Mouse (Mus musculus) liver, postnatal 0 days (tissue): ENCODE data around the gene Sycp2l.

Experiments
- CTCF ChIP-seq: sonication (generic); IDR thresholded peaks from 2 replicates; pipeline ENCODE4 v1.5.1; 2016; ENCODE audit warnings: antibody characterized with exemption, low read depth
- EP300 ChIP-seq: IDR thresholded peaks from 2 replicates; pipeline ENCODE4 v1.6.1; 2016; ENCODE audit warnings: antibody characterized with exemption, low read depth, mild to moderate bottlenecking

DNA sequence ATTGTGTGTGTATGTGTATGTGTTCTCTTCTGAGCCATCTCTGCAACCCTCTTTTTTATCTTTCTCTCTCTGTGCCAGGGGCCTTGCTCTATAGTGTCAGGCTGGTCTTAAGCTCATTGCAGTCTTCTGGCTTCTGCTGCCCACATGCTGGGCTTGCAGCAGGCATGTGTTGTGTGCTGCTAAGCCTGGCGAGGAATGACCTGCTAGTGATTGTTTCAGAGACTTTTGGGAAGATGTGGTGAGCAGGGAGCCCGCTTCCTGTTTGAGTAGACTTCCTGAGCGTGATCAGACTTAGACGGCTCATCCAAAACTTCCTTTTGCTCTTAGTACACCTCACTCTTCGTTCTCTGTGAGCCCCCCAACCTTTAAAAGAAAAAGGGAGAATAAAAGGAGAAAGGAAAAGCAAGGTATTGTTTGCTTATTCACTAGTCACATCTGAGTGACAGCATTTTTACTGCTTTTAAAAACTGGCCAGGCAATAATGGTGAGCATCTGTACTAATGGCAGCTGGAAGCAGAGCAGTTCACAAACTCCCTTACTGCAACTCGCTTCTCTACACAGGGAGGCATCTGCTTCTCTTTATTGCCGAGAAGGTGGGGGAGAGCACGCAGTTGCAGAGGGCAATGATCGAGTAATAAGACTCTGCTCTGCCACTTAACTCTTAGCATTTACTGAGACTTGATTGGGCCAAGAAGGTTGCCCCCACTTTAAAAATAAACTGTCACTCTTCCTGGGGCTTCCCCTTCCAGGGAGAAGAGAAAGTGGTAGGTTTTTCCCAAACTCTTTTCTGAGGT lies 5.2 kb downstream of the Sycp2l start:
- TF ChIP-seq CTCF = no peak
- no peak for TF ChIP-seq EP300
